Mouse (Mus musculus) CH12.LX (cell line): ENCODE measurements around the gene Gpsm1. TPM values are rescaled to one million over a fixed set of nuclear protein-coding genes. Genes with fewer than 3 reads are reported as not detected.

Source experiments
- DNase-seq: peaks from one replicate; pipeline ENCODE4 v3.0.0-alpha.2; 2013; ENCODE audit errors: extremely low read depth
- H3K27ac ChIP-seq: 2 replicates; pipeline ENCODE4 v1.5.1; 2012; ENCODE audit warnings: low read depth, mild to moderate bottlenecking, control low read depth, moderate library complexity; ENCODE audit not compliant: insufficient read depth
- H3K27me3 ChIP-seq: replicated peaks from 2 replicates; pipeline ENCODE3; 2012; ENCODE audit warnings: inconsistent platforms
- H3K36me3 ChIP-seq, 2 experiments: replicated peaks in 1 of 2; 2 replicates each; pipeline versions ENCODE3 to v1.6.1; 2012; ENCODE audit warnings: inconsistent platforms in 1 of 2, low read length in 1 of 2, mild to moderate bottlenecking in 1 of 2, mixed read lengths in 1 of 2, moderate library complexity in 1 of 2; ENCODE audit not compliant: control insufficient read depth in 1 of 2, insufficient read depth in 1 of 2
- H3K4me1 ChIP-seq, 2 experiments: 2 replicates each; pipeline ENCODE4 v1.6.1; 2012; ENCODE audit warnings: inconsistent platforms in 1 of 2, moderate library complexity in 1 of 2; ENCODE audit not compliant: insufficient read depth in 2 of 2, control insufficient read depth in 1 of 2
- H3K4me2 ChIP-seq: 2 replicates; pipeline ENCODE4 v1.6.1; 2012; ENCODE audit warnings: low read depth, mild to moderate bottlenecking, control low read depth; ENCODE audit not compliant: poor library complexity, insufficient read depth, severe bottlenecking
- H3K4me3 ChIP-seq, 3 experiments: fragments of 150-350 bp in 1 of 3; sonication (generic) in 1 of 3; replicated peaks in 1 of 3; 2 replicates each; pipeline versions ENCODE3 to v1.5.1; 2011 to 2012; ENCODE audit warnings: low read depth in 2 of 3, low read length in 2 of 3, mild to moderate bottlenecking in 2 of 3, moderate library complexity in 2 of 3, control low read depth in 1 of 3, improper control_type of control experiment in 1 of 3, inconsistent platforms in 1 of 3, mixed read lengths in 1 of 3; ENCODE audit not compliant: poor library complexity in 1 of 3
- H3K79me2 ChIP-seq: replicated peaks from 2 replicates; pipeline ENCODE4 v1.6.1; 2012; ENCODE audit warnings: mild to moderate bottlenecking, moderate library complexity; ENCODE audit not compliant: control insufficient read depth, poor library complexity, insufficient read depth, severe bottlenecking; ENCODE audit errors: extremely low read depth
- H3K9ac ChIP-seq: 2 replicates; pipeline ENCODE4 v1.6.1; 2012; ENCODE audit warnings: low read depth, mild to moderate bottlenecking, control low read depth, moderate library complexity; ENCODE audit not compliant: insufficient read depth
- H3K9me3 ChIP-seq: replicated peaks from 2 replicates; pipeline ENCODE3; 2012; ENCODE audit warnings: low read length, inconsistent platforms, mixed read lengths
- CHD2 ChIP-seq: IDR thresholded peaks from 2 replicates; pipeline ENCODE4 v1.6.1; 2011; ENCODE audit warnings: low read length, improper control_type of control experiment
- ELF1 ChIP-seq: IDR thresholded peaks from 2 replicates; pipeline ENCODE4 v1.6.1; 2014; ENCODE audit warnings: low read depth, mild to moderate bottlenecking, inconsistent platforms, low read length, improper control_type of control experiment
- EP300 ChIP-seq: IDR thresholded peaks from 2 replicates; pipeline ENCODE4 v1.6.1; 2011; ENCODE audit warnings: low read length, improper control_type of control experiment
- HCFC1 ChIP-seq: IDR thresholded peaks from 2 replicates; pipeline ENCODE4 v1.6.1; 2012; ENCODE audit warnings: low read depth, mild to moderate bottlenecking, inconsistent platforms, low read length, improper control_type of control experiment
- IRF4 ChIP-seq: IDR thresholded peaks from 2 replicates; pipeline ENCODE4 v1.6.1; 2014; ENCODE audit warnings: low read depth, mild to moderate bottlenecking, inconsistent platforms, low read length, improper control_type of control experiment
- JUN ChIP-seq: IDR thresholded peaks from 2 replicates; pipeline ENCODE4 v1.6.1; 2011; ENCODE audit warnings: low read depth, mild to moderate bottlenecking, low read length, improper control_type of control experiment, moderate library complexity; ENCODE audit not compliant: insufficient read depth
- KAT2A ChIP-seq: IDR thresholded peaks from 2 replicates; pipeline ENCODE4 v1.6.1; 2012; ENCODE audit warnings: low read length, improper control_type of control experiment, inconsistent platforms; ENCODE audit not compliant: insufficient replicate concordance
- MAZ ChIP-seq: IDR thresholded peaks from 2 replicates; pipeline ENCODE4 v1.6.1; 2012; ENCODE audit warnings: low read depth, mild to moderate bottlenecking, inconsistent platforms, low read length, improper control_type of control experiment, moderate library complexity
- NELFE ChIP-seq: IDR thresholded peaks from 2 replicates; pipeline ENCODE4 v1.6.1; 2011; ENCODE audit warnings: low read depth, low read length, improper control_type of control experiment
- PAX5 ChIP-seq: IDR thresholded peaks from 2 replicates; pipeline ENCODE4 v1.6.1; 2012; ENCODE audit warnings: low read length, inconsistent platforms, mixed read lengths
- POLR2AphosphoS2 ChIP-seq: IDR thresholded peaks from 2 replicates; pipeline ENCODE4 v1.6.1; 2011; ENCODE audit warnings: low read depth, low read length, improper control_type of control experiment
- RAD21 ChIP-seq: IDR thresholded peaks from 2 replicates; pipeline ENCODE4 v1.6.1; 2011; ENCODE audit warnings: low read depth, mild to moderate bottlenecking, low read length, improper control_type of control experiment, moderate library complexity
- RCOR1 ChIP-seq: conservative IDR thresholded peaks from 2 replicates; pipeline ENCODE4 v1.6.1; 2012; ENCODE audit warnings: low read depth, mild to moderate bottlenecking, inconsistent platforms, low read length, improper control_type of control experiment
- SIN3A ChIP-seq: IDR thresholded peaks from 2 replicates; pipeline ENCODE4 v1.6.1; 2012; ENCODE audit warnings: low read length, improper control_type of control experiment, inconsistent platforms
- SMC3 ChIP-seq: IDR thresholded peaks from 2 replicates; pipeline ENCODE4 v1.6.1; 2011; ENCODE audit warnings: low read depth, low read length, improper control_type of control experiment
- TBP ChIP-seq: conservative IDR thresholded peaks from 2 replicates; pipeline ENCODE4 v1.6.1; 2011; ENCODE audit warnings: low read depth, low read length, improper control_type of control experiment
- ZC3H11A ChIP-seq: IDR thresholded peaks from 2 replicates; pipeline ENCODE4 v1.6.1; 2012; ENCODE audit warnings: low read depth, mild to moderate bottlenecking, inconsistent platforms, low read length, improper control_type of control experiment
- ZKSCAN1 ChIP-seq: IDR thresholded peaks from 2 replicates; pipeline ENCODE4 v1.6.1; 2012; ENCODE audit warnings: low read depth, inconsistent platforms, low read length, improper control_type of control experiment, borderline replicate concordance
- ZNF384 ChIP-seq: IDR thresholded peaks from 2 replicates; pipeline ENCODE4 v1.6.1; 2012; ENCODE audit warnings: low read depth, low read length, improper control_type of control experiment, inconsistent platforms
- dilution Hi-C: fragments of 300-500 bp; cut with MboI; formaldehyde crosslinking; loops from 2 replicates; pipeline ENCODE4 v1.14.3; 2020; ENCODE audit warnings: low sequenced_read_pairs; ENCODE audit not compliant: extremely low pct_unique_long_range_greater_than_20kb, extremely low pct_ligation_motif_present
- in situ Hi-C: fragments of 300-500 bp; cut with MboI; formaldehyde crosslinking; loops from 3 replicates; pipeline ENCODE4 v1.14.3; 2019; ENCODE audit warnings: low sequenced_read_pairs, low pct_ligation_motif_present, low pct_unique_long_range_greater_than_20kb, mixed read lengths
- polyA plus RNA-seq: library from polyadenylated mRNA; unstranded; fragments of >175 nt; gene quantifications from 2 replicates; pipeline ENCODE4 v1.2.1, GENCODE M21; 2012; ENCODE audit warnings: low read depth; ENCODE audit not compliant: insufficient read length
- total RNA-seq, 2 experiments: library from RNA; depleted of rRNA; stranded (reverse); fragments of 300-350 nt in 1 of 2; fragments of >200 nt in 1 of 2; gene quantifications; 2 replicates each; pipeline ENCODE4 v1.2.3; 2012 to 2014

Gpsm1 gene
- total and polyA plus RNA-seq, 3 experiments, result 3.2 to 8.1 (median 3.6) TPM

DNA sequence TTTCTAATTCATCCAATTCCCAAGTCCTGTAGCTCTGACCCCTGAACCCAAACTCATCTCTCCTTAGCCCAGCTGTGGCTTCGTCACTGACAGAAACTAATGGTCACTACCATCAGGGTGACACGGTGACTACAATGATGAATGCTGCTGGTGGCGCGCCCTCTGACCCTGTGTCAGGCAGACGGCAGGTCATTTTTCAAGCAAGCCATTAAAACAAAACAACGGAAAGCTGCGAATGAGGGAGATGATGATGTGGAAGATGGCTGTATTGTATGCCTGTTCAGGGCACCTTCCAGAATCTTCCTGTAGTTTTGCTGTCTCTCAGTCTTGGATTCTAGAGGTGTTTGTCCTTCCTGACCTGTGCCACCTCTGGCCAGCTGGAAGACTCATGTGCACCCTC, 28.9 kb upstream of the Gpsm1 start:
- dilution Hi-C loops, result no loop called here
- TF ChIP-seq TBP, result no peak
- TF ChIP-seq MAZ, result no peak
- no peak for TF ChIP-seq ZNF384
- no peak for TF ChIP-seq EP300
- no peak for TF ChIP-seq HCFC1
- no peak for TF ChIP-seq PAX5
- TF ChIP-seq KAT2A, result no peak
- TF ChIP-seq, all 38 proteins: peak for 0
- no peaks in the 10 kb centered on the region for H3K36me3 ChIP-seq
- peaks cover 3% of the 10 kb centered on the region in 2 experiments; a peak in 1 of 4 replicates for H3K4me1 ChIP-seq
- H3K9me3 ChIP-seq, result no peaks in the 10 kb centered on the region
- no peak for DNase-seq
- no peaks in the 10 kb centered on the region for H3K79me2 ChIP-seq
- peaks cover 78% of the 10 kb centered on the region for H3K27me3 ChIP-seq
- in situ Hi-C loops, result loop anchor here (25.0 kb wide), 1 partner anchor 249 kb away; no protein-coding TSS in a partner anchor
- no peak overlapping the region for H3K27ac ChIP-seq
- no peak overlapping the region for H3K9ac ChIP-seq
- no peak overlapping the region for H3K4me2 ChIP-seq
- no peak overlapping the region for H3K4me3 ChIP-seq

GRCm38 (mm10) chr2:26290133-26290532, 25.2 kb upstream of the Gpsm1 start:
- dilution Hi-C loops, result no loop called here
- no peak for TF ChIP-seq SMC3
- TF ChIP-seq ZC3H11A, result no peak
- TF ChIP-seq IRF4, result no peak
- TF ChIP-seq NELFE, result no peak
- no peak for TF ChIP-seq SIN3A
- no peak for TF ChIP-seq KAT2A
- TF ChIP-seq RAD21, result no peak
- no peak for TF ChIP-seq ELF1
- TF ChIP-seq ZKSCAN1, result no peak
- TF ChIP-seq HCFC1, result no peak
- TF ChIP-seq JUN, result no peak
- no peak for TF ChIP-seq RCOR1
- no peak for TF ChIP-seq CHD2
- TF ChIP-seq POLR2AphosphoS2, result no peak
- TF ChIP-seq, all 38 proteins: peak for 0
- Histone ChIP-seq H3K9ac (no peak overlapping the region), H3K9me3 (no peaks in the 10 kb centered on the region), H3K4me1 (peaks cover 3% of the 10 kb centered on the region in 2 experiments; a peak in 1 of 4 replicates), H3K4me3 (no peak overlapping the region), H3K4me2 (no peak overlapping the region), H3K27me3 (peaks cover 85% of the 10 kb centered on the region), H3K27ac (no peak overlapping the region), H3K79me2 (no peaks in the 10 kb centered on the region), H3K36me3 (no peaks in the 10 kb centered on the region)
- in situ Hi-C loops, result loop anchor here (25.0 kb wide), 1 partner anchor 253 kb away; no protein-coding TSS in a partner anchor
- DNase-seq, result no peak
